Mouse (Mus musculus) monocyte, adult 2 months (primary cell): Measurements from ENCODE around the gene Zp3.

Experiments
- DNase-seq, 2 experiments: peaks; one replicate each; pipeline ENCODE4 v3.0.0; 2022; ENCODE audit warnings: low spot score in 2 of 2, low read depth in 1 of 2

Gene Zp3

GRCm38 (mm10) chr5:135979904-135980303 lies at the start of gene Zp3:
Zp3 (plus strand) TSS chr5:135980099.
- no peak for DNase-seq

- no peak for DNase-seq
These were observed 48.4 kb upstream of the Zp3 start for GRCm38 (mm10) chr5:135931526-135931925.

GRCm38 (mm10) chr5:135932359-135932758 lies 47.5 kb upstream of the Zp3 start:
- no peak for DNase-seq

GRCm38 (mm10) chr5:135933222-135933899 lies 46.5 kb upstream of the Zp3 start:
- DNase-seq, result no peak

- DNase-seq, result peak; percentile 55 to 79
These were observed 45.9 kb upstream of the Zp3 start for GRCm38 (mm10) chr5:135933900-135934441.

GRCm38 (mm10) chr5:135934481-135935175 lies 45.3 kb upstream of the Zp3 start, which contains the start of gene Ywhag:
Ywhag (minus strand) TSS chr5:135934616.
- peak; percentile 91 to 98 for DNase-seq

- no peak for DNase-seq
These were observed 44.7 kb upstream of the Zp3 start for GRCm38 (mm10) chr5:135935176-135935523.

GRCm38 (mm10) chr5:135935641-135936190 lies 44.2 kb upstream of the Zp3 start:
- DNase-seq, result no peak

GRCm38 (mm10) chr5:135940587-135940986 lies 39.3 kb upstream of the Zp3 start:
- DNase-seq, result no peak

- DNase-seq, result no peak
These were observed 37.2 kb upstream of the Zp3 start for GRCm38 (mm10) chr5:135942710-135943109.

GRCm38 (mm10) chr5:135945916-135946408 lies 33.9 kb upstream of the Zp3 start:
- DNase-seq, result no peak

- no peak for DNase-seq
These were observed 33.3 kb upstream of the Zp3 start for GRCm38 (mm10) chr5:135946621-135947020.

GRCm38 (mm10) chr5:135950710-135951412 lies 29.0 kb upstream of the Zp3 start:
- no peak for DNase-seq

- no peak for DNase-seq
These were observed 28.2 kb upstream of the Zp3 start for GRCm38 (mm10) chr5:135951660-135952059.

- no peak for DNase-seq
These were observed 27.1 kb upstream of the Zp3 start for GRCm38 (mm10) chr5:135952830-135953229.

- DNase-seq, result no peak
These were observed 23.3 kb upstream of the Zp3 start for GRCm38 (mm10) chr5:135956300-135957206.

GRCm38 (mm10) chr5:135957207-135957974 lies 22.5 kb upstream of the Zp3 start:
- peak; percentile 88 to 91 for DNase-seq

- DNase-seq, result no peak
These were observed 21.5 kb upstream of the Zp3 start for GRCm38 (mm10) chr5:135958367-135958766.

- no peak for DNase-seq
These were observed 20.0 kb upstream of the Zp3 start for GRCm38 (mm10) chr5:135959911-135960310.
